Mouse (Mus musculus): ENCODE results near the gene Meiob.

The Meiob gene

GRCm38 (mm10) chr17:24821351-24822280 lies 17.5 kb downstream of the Meiob start:
- peak; percentile 51 for DNase-seq (ENCODE audit: low spot score)

GRCm38 (mm10) chr17:24839842-24840241 lies 35.8 kb downstream of the Meiob start, which contains the start of gene Hagh:
Hagh (plus strand) TSS chr17:24840143.
- no peak for DNase-seq (ENCODE audit: low spot score)

- DNase-seq (ENCODE audit: low spot score) = no peak
Observed at GRCm38 (mm10) chr17:24840341-24840740, 36.3 kb downstream of the Meiob start.

GRCm38 (mm10) chr17:24841133-24841532 lies 37.0 kb downstream of the Meiob start:
- DNase-seq (ENCODE audit: low spot score) = peak; percentile 30

GRCm38 (mm10) chr17:24842631-24843030 lies 38.5 kb downstream of the Meiob start:
- no peak for DNase-seq (ENCODE audit: low spot score)

DNA sequence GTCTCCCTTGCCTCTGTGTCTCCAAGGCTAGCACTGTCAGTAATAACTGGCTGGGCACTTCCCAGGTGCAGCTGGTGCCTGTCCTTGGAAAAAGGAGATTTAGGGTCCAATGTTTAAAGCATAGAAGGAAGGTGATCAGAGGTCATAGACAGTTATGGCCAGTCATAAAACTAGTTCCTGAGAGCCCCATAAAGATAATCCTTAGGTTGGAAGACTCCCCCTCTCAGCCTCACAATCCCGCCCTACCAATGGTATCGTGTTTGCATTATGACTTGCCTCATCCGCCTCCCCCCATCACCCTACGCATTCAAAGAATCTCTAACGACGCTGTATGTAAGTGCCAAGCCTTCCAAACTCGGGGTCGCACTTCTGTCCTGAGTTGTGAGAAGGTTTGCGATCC lies 40.4 kb downstream of the Meiob start:
- DNase-seq (ENCODE audit: low spot score) = no peak

DNA sequence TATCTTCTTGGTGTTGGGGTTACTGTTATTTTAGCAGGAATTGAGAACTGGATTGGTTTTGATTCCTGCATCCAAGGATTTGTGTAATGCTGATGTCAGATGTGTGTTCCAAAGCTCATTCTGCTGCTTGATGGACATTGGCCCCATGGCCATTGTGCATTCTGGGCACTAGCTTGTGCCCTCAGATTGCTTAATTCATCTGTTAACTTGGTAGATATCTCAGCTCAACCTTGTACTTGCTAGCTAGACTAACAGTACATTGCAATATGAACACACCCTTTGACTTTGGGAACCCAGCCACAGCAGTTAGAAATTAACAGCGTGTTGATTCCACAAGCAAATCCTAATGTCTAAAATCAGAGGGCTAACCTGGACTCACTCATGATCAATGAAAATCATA lies 43.3 kb downstream of the Meiob start:
- DNase-seq (ENCODE audit: low spot score) = no peak

DNA sequence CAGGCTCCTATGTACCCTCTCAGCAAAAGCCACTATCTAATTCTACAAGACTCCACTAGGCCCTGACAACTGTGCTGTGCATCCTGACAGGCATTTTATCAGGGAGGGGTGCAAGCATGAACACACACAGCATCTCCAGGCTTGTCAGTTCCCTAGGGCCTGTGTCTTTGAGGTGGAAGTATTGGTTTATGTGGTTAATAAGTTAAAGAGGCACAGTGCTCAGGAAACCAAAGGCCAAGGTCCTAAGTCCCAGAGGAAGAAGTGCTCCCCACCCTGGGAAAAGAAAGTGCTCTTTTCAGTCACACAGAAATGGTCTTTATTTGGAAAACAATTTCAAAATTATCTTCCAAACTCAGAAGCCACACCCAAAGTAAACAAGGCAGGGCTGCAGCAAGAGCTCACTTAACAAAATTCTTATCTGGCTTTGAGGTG lies 44.5 kb downstream of the Meiob start:
- no peak for DNase-seq (ENCODE audit: low spot score)

GRCm38 (mm10) chr17:24849733-24850064 lies 45.6 kb downstream of the Meiob start:
- DNase-seq (ENCODE audit: low spot score) = peak; percentile 87

DNA sequence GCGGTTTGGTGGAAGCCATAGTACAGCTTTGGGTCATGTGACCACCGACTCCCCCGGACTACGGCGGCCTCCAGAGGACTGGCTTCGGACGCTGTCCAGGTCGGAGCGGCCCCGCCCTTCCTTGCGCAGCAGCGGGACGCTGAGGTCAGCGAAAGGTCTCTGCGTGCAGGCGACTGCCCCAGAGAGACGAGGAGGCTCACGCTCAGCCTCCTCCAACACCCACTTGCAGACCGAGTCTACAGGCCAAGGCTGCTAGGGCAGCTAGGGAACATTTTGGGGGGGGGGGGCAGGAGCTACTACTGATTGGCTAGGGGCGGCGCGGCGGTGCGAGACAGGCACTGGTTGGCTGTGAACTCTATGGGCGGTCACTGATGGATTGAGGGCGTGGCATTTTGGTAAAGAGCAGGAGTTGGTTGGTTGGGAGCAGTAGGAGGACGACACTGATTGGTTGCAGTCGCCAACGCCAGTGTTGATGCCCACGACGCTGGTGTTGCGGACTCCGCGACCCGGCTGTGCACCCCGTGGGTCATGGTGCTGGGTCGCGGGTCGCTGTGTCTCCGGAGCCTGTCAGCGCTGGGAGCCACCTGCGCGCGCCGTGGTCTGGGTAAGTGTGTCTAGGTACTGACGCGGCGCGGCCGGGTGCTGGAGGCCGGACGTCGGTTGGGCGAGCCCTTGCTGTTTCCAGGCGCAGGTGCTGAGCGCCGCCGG lies 46.1 kb downstream of the Meiob start, which contains the start of gene Fahd1:
Gene Fahd1 (minus strand): TSS at position 300 of the 708 bp plus-strand sequence.
- peak; percentile 97 for DNase-seq (ENCODE audit: low spot score)

GRCm38 (mm10) chr17:24850773-24851127 lies 46.7 kb downstream of the Meiob start:
- DNase-seq (ENCODE audit: low spot score) = peak; percentile 30

- no peak for DNase-seq (ENCODE audit: low spot score)
Observed at GRCm38 (mm10) chr17:24851381-24852125, 47.5 kb downstream of the Meiob start.

GRCm38 (mm10) chr17:24855838-24856464 lies 51.9 kb downstream of the Meiob start:
- peak; percentile 34 for DNase-seq (ENCODE audit: low spot score)

DNA sequence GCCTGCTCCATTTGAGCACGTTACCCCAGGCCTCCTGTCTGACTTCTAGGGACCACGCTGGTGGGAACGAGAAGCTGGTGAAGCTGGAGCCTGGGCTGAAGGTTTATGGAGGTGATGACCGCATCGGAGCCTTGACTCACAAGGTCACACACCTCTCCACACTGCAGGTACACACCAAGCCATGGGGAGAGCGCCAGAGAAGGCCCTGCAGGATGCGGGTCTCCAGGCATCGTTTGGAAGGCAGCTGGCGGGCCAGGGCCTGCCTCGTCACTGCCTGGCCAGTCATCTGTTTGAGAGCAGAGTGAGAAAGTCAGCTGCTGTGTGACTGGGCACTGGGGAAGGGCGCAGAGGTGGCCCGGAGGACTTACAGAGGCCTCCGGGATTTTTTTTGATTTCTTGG lies 52.5 kb downstream of the Meiob start:
- DNase-seq (ENCODE audit: low spot score) = no peak

GRCm38 (mm10) chr17:24857831-24858470 lies 53.9 kb downstream of the Meiob start:
- DNase-seq (ENCODE audit: low spot score) = no peak

DNA sequence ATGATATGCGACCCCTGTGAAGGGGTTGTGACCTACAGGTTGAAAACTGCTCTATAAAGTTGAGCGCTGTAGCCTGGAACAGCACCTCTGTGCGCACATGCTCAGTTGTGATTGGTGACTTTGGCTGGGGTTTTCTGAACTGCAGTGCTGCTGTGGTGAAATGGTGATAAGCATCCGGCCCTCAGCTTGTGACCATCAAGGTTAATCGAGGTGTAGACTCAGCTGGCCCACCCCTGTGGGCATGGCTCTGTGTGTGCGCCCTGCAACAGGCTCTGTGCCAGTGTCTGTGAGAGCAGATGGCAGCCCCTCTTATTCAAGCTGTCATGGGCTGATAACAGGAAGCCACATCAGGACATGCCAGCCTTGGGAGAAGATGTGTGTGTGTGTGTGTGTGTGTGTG lies 54.9 kb downstream of the Meiob start:
- peak; percentile 36 for DNase-seq (ENCODE audit: low spot score)

- DNase-seq (ENCODE audit: low spot score) = peak; percentile 28
Observed at GRCm38 (mm10) chr17:24860076-24860475, 56.0 kb downstream of the Meiob start.

DNA sequence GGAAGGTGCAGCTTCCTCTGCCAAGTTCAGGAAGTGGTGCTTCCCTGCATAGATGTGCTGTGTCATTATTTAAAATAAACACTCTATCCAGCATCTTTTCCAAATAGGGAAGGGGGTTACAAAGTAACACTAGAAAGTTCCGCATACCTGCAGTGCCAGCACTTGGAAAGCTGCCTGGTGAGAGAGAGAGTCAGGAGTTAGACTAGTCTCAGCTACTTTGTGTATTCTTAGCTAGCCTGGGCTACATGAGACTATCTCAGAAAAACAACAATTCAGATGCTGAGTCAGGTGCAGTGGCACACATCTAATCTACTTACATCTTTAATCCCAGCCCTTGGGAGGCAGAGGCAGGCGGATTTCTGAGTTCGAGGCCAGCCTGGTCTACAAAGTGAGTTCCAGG lies 57.7 kb downstream of the Meiob start:
- DNase-seq (ENCODE audit: low spot score) = no peak

DNA sequence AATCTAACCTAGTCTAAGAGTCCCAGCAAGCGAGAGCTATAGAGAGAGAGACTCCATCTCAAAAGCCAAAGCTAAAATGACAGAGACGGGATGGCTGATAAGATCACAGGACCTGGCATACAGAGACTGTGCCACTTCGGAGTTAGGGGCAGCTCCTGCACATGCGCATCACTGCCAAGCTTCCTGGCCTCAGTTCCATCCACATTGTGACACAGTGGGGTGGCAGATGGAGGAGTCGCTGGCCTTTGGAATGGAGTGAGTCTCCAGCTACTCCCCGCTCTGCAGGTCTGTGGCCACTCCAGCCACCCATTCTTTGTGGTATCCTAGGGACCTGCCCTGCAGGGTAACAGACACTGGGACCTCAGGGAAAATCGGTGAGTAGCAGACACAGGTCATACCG lies 61.7 kb downstream of the Meiob start, which contains the start of gene Igfals:
Gene Igfals (plus strand): TSS at position 222 of the 400 bp plus-strand sequence.
- no peak for DNase-seq (ENCODE audit: low spot score)

- DNase-seq (ENCODE audit: low spot score) = no peak
Observed at GRCm38 (mm10) chr17:24867914-24868313, 63.8 kb downstream of the Meiob start.

- no peak for DNase-seq (ENCODE audit: low spot score)
Observed at GRCm38 (mm10) chr17:24873695-24874404, 69.8 kb downstream of the Meiob start.
